Mouse (Mus musculus): ENCODE data around the gene Csrnp3. TPM values are rescaled to one million over a fixed set of nuclear protein-coding genes. Genes with fewer than 3 reads are reported as not detected.
A peak's percentile ranks its signal among the peaks of the same experiment; 100 is the strongest.

Csrnp3 gene
- total RNA-seq, 4 experiments from 2014 or later: 81.1 to 111 (median 93.9) TPM

DNA sequence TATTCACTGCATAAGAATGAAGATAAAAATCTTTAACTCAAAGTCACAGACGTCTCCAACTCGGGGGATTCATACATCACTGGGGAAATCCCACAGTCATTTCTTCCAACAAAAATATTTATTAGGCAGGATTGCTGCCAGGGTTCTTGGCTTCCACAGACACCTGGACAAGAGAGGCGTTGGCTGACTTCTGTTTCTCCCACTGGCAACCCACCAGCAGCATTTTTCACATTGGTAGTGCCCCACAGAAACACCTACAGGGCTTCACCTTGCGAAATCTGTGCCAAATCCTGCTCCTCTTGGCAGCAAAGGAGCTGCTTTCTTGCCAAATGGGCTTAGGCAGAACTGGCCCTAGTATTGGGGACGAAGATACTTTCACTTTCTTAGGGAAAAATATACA, 94.8 kb downstream of the Csrnp3 start:
- no peak for DNase-seq (ENCODE audit: low spot score in 2 of 2)

DNA sequence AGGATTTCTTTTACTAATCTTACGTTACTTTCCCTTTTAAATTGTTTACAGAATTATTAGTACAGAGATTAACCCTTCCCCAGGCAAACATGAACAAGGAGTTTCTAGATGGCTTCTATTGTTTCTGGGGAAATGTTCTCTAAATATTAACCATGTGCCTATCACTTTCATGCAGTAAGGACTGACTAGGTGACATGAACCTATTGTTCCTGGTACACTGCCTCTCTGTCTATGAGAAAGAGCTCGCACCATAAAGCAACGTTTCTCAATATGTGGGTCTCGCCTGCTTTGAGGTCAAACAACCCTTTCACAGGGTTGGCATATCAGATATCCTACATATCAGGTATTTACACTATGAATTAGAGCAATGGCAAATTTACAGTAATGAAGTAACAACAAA, 96.8 kb downstream of the Csrnp3 start:
- no peak for DNase-seq (ENCODE audit: low spot score in 2 of 2)

DNA sequence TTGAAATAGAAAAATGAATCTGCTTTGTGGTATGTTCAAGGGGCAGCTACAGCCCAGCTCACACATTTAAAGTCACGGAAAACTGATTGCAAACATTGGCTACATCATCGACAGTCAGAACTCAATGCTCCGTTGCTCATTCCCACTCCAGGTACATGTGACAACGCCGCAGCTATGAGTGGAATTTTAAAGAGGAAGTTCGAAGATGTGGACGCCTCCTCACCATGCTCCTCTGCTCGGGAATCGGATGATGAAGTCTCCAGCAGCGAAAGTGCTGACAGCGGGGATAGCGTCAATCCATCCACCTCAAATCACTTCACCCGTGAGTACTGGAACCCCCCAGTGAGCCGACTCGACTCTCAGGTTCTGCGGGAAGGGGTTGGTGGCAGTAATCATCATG, 103.2 kb downstream of the Csrnp3 start:
- no peak for DNase-seq (ENCODE audit: low spot score in 2 of 2)

GRCm38 (mm10) chr2:65953726-65954340, 108.3 kb downstream of the Csrnp3 start:
- DNase-seq (ENCODE audit: low spot score in 2 of 2): no peak

GRCm38 (mm10) chr2:65955804-65956203, 110.2 kb downstream of the Csrnp3 start:
- no peak for DNase-seq (ENCODE audit: low spot score in 2 of 2)

DNA sequence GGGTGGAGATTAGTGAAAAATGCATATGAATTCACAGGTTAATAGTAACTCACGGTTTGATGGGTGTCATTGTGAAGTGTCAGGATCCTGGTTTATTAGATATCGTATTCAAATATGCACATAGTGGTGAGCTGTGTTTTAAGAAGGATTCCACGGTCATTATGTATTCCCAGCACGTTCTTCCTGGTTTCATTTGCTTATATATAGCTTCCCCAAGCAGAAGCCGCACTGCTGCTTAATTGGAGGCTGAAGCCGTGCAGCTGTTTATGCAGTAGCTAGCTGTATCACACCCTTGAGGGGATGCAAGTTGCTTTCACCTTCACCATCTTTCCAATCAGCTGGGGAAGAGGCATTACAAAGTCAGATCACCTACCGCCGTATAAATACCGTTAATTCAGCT, 111.2 kb downstream of the Csrnp3 start:
- no peak for DNase-seq (ENCODE audit: low spot score in 2 of 2)

DNA sequence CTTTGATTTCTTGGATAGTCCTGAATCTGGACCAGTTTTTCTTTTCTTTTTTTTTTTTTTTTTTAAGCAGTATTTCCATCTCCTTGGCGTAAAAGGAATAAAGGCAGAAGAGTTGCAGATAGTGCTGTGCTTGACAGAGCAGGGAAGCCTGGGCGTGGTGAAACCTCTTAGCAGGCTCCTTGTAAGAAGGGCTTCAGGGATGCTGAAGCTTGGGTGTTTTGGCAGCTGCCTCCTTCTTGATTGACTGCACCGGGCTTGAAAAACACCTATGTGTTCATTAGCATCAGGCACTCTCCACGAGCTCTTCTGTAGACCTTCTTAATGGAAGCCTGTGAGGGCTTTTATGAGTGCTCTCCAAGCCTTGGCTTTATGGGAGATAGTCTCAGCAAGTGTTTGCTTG, 117.9 kb downstream of the Csrnp3 start:
- no peak for DNase-seq (ENCODE audit: low spot score in 2 of 2)

- peak in 1 of 2 experiments; percentile 67 for DNase-seq (ENCODE audit: low spot score in 2 of 2)
These were observed 123.2 kb downstream of the Csrnp3 start for GRCm38 (mm10) chr2:65968810-65969209.

GRCm38 (mm10) chr2:65973907-65974306, 128.3 kb downstream of the Csrnp3 start:
- no peak for DNase-seq (ENCODE audit: low spot score in 2 of 2)

- DNase-seq (ENCODE audit: low spot score in 2 of 2): no peak
These were observed 129.8 kb downstream of the Csrnp3 start for GRCm38 (mm10) chr2:65975383-65975782.

DNA sequence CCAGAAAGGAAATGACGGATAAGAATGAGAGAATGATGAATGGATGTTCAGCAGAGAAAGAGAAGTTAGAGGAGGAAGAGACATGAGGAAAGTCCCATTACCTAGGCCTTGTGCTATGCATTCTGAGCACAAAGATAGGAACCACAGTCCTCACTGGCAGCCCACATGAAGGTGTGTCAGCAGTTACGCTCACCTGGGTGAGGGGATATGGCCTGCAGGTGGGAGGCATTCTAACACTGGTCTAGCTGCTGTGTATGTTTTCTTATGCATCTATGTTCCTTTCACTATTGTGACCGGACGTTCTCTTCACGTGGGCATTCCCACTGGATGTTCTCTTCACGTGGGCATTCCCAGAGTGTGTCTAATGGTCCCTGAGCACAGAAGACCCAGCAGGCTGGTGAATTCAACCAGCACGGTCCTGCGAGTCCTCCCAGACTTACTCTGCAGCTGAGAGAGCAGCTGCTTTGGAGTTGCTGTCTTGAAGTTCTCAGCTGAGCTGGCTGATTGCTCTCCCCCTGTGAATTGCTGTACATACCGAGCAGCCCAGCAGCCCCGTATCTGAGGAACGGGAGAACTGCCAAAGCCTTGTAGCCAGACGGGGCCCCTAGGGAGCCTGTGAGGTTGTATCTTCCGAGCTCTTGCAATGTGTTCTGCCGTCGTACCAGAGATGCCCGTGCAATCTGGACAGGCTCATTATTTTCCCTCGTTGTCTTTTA, 133.9 kb downstream of the Csrnp3 start:
- DNase-seq (ENCODE audit: low spot score in 2 of 2): peak in 1 of 2 experiments; percentile 39

DNA sequence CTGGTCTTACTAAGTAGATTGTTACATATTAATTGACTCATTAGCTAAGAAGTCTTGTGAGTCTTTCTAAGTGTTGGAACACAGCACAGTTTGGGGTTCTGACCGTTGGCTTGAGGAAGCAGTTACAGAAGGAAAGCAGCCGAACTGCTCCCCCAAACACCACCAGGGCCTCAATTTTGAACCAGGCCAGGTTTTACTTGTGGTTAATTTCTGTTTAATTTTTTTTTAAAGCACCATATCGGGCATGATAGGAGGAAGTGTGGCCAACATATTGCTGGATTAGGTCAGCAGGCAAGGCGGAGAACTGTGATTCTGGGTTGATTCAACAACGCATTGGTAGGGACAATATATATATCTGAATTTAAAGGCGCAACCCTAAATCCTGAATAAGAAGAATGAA, 135.9 kb downstream of the Csrnp3 start:
- no peak for DNase-seq (ENCODE audit: low spot score in 2 of 2)

DNA sequence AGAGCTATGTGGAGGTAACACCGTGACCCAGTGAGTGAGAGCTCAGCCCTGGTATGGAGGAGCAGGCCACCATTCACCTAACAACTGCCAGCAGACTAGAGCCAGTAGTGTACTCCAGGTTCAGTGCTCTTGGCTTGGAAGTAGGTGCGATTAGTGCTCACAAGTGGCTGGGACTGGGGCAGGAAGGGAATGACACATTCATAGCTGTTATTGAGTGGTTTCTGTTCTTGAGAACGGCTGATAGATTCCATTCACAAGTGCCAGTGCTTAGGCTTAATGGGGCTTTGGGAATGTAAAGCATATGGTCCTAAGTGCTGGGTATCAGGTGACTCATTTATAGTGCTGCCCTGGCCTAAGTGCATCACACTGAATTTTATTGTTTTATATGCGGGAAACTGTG, 136.4 kb downstream of the Csrnp3 start:
- no peak for DNase-seq (ENCODE audit: low spot score in 2 of 2)

- no peak for DNase-seq (ENCODE audit: low spot score in 2 of 2)
These were observed 140.1 kb downstream of the Csrnp3 start for GRCm38 (mm10) chr2:65985706-65986105.

- no peak for DNase-seq (ENCODE audit: low spot score in 2 of 2)
These were observed 141.5 kb downstream of the Csrnp3 start for GRCm38 (mm10) chr2:65987069-65987468.

GRCm38 (mm10) chr2:65987588-65987987, 142.0 kb downstream of the Csrnp3 start:
- no peak for DNase-seq (ENCODE audit: low spot score in 2 of 2)

- DNase-seq (ENCODE audit: low spot score in 2 of 2): no peak
These were observed 143.2 kb downstream of the Csrnp3 start for GRCm38 (mm10) chr2:65988788-65989187.

DNA sequence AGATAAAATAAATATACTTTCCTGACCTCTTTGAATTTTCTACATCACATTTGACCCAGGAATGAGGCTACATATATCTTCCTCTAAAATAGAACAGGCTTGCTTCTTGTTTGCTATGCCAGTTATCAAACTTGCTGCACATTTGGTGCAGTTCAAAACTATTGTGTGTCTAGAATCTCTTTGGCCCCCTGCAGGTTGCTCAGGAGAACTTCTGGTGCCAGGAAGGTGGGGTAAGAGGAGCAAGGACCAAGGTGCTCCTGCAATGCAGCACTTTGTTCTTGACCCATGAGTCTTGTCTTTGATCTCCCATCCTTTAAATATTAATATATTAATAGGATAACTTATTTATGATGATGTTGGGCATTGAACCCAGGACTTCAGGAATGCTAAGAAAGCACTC, 144.5 kb downstream of the Csrnp3 start:
- DNase-seq (ENCODE audit: low spot score in 2 of 2): no peak

- no peak for DNase-seq (ENCODE audit: low spot score in 2 of 2)
These were observed 145.2 kb downstream of the Csrnp3 start for GRCm38 (mm10) chr2:65990754-65991153.

- DNase-seq (ENCODE audit: low spot score in 2 of 2): no peak
These were observed 147.8 kb downstream of the Csrnp3 start for GRCm38 (mm10) chr2:65993371-65993770.

GRCm38 (mm10) chr2:65994886-65995468, 149.4 kb downstream of the Csrnp3 start:
- no peak for DNase-seq (ENCODE audit: low spot score in 2 of 2)

GRCm38 (mm10) chr2:65998747-65999146, 153.2 kb downstream of the Csrnp3 start:
- DNase-seq (ENCODE audit: low spot score in 2 of 2): no peak
